Mouse (Mus musculus) adrenal gland, adult 10 weeks (tissue): ENCODE data around the gene Ccin. TPM values are rescaled to one million over a fixed set of nuclear protein-coding genes. Genes with fewer than 3 reads are reported as not detected.

Source experiments
- polyA plus RNA-seq: library from polyadenylated mRNA; stranded (reverse); fragments of 350-450 nt; fragmentation: Illumina TruSeq; extraction: RNeasy Lipid Tissue Mini Kit (QIAGEN cat#74804); gene quantifications from one replicate; pipeline ENCODE4 v1.2.3, GENCODE M21; 2014; ENCODE audit warnings: low read depth, low replicate concordance

Gene Ccin
- polyA plus RNA-seq: not detected

DNA sequence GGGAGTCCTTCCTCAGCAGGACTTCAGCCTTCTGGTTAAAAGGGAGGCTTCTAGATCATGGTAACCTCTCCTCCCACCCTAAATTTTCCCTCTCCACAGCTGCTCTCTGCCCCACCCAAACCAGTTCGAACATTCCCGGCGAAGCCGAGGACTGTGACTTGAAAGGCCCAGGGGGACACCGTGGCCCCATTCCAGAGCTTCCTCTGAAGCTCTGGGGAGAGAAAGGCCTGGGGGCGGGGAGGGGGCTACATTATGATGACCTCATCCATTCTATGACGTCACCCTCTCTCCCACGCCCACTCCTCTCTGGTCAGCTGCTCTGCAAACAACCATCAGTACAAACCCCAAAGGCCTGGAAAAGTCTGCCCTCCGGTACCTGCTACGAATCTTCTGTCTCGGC, at the start of gene Ccin:
TSS of gene Ccin (plus strand) at position 303 of the 400 bp plus-strand sequence.

GRCm38 (mm10) chr4:43957292-43957845, 25.9 kb upstream of the Ccin start, which contains the start of gene Glipr2:
Gene Glipr2 (plus strand): TSS chr4:43957401.

GRCm38 (mm10) chr4:44004126-44004525, 20.8 kb downstream of the Ccin start, which contains the start of gene Clta:
Gene Clta (plus strand): TSS chr4:44004452.

Other genes starting within 250 kb of the Ccin start
- gene Olfr159, start 212.5 kb upstream of the Ccin start, polyA plus RNA-seq: not detected
- gene Olfr156, start 159.6 kb upstream of the Ccin start, polyA plus RNA-seq: not detected
- not detected for gene Olfr157, start 143.3 kb upstream of the Ccin start, polyA plus RNA-seq
- gene Olfr155, start 131.9 kb upstream of the Ccin start, polyA plus RNA-seq: not detected
- gene Reck, start 108.0 kb upstream of the Ccin start, polyA plus RNA-seq: 22.4 TPM
- gene Glipr2, start 26.1 kb upstream of the Ccin start, polyA plus RNA-seq: 10.8 TPM
- gene Clta, start 21.0 kb downstream of the Ccin start, polyA plus RNA-seq: 75.8 TPM
- 10.6 TPM for gene Gne, start 100.7 kb downstream of the Ccin start, polyA plus RNA-seq